Mouse (Mus musculus) embryonic fibroblast, embryonic 13.5 days (primary cell): Measurements from ENCODE around the gene Adam22.

Experiments
- CTCF ChIP-seq: IDR thresholded peaks from 2 replicates; pipeline ENCODE4 v1.5.1; 2011; ENCODE audit warnings: mild to moderate bottlenecking, control low read depth, low read length, moderate library complexity, borderline replicate concordance; ENCODE audit not compliant: insufficient read depth
- POLR2A ChIP-seq: IDR thresholded peaks from 2 replicates; pipeline ENCODE4 v1.6.1; 2011; ENCODE audit warnings: low read depth, mild to moderate bottlenecking, control low read depth, low read length, moderate library complexity

GRCm38 (mm10) chr5:8284123-8284522, 83.8 kb downstream of the Adam22 start:
- TF ChIP-seq CTCF (no peak), POLR2A (no peak)
